Mouse (Mus musculus): ENCODE measurements at regions not wholly inside any gene's neighbourhood (a gene's known extent, or its start where the extent isn't known, plus 50 kb on each side); places are given as distances from the start of the nearest gene placed in this dataset.

DNA sequence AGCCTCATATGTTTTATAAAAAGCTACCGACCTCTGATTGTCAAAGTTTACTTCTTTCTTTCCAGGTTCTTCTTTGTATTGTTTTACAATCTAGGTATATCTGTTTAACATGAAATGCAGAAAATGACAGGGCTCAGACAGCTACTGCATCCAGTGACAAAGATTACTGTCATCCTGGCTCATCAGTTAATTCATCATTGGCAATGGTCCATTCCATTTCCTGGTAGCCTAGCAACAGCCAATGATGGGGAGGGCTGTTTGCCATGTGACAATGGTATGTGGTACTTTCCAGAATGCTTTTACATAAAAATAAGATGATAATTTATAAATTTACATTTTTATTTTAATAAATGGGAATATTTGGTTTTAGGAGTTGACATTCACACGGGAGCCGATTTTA lies 630.9 kb downstream of the Bcl11a start:
- no peak for DNase-seq
- TF ChIP-seq CTCF (conservative IDR thresholded peaks at IDR 0.05; ENCODE audit: insufficient read depth, insufficient read length, low read depth, low read length), result no peak
- TF ChIP-seq POLR2A (IDR thresholded peaks at IDR 0.05; ENCODE audit: low read depth, low read length), result no peak
- Histone ChIP-seq H3K27me3 (replicated peaks; ENCODE audit: control insufficient read depth, insufficient read depth, low read length) (no peaks in the 10 kb centered on the region), H3K4me1 (ENCODE audit: control insufficient read depth, insufficient read depth, low read length) (no peaks in the 10 kb centered on the region), H3K4me3 (ENCODE audit: insufficient read depth, low read depth, low read length) (no peak overlapping the region), H3K36me3 (ENCODE audit: control insufficient read depth, insufficient read depth, low read length) (no peaks in the 10 kb centered on the region), H3K27ac (ENCODE audit: insufficient read depth, low read depth, low read length) (no peak overlapping the region)
- 88% methylated on average over 3 of the region's 3 CpGs for WGBS

DNA sequence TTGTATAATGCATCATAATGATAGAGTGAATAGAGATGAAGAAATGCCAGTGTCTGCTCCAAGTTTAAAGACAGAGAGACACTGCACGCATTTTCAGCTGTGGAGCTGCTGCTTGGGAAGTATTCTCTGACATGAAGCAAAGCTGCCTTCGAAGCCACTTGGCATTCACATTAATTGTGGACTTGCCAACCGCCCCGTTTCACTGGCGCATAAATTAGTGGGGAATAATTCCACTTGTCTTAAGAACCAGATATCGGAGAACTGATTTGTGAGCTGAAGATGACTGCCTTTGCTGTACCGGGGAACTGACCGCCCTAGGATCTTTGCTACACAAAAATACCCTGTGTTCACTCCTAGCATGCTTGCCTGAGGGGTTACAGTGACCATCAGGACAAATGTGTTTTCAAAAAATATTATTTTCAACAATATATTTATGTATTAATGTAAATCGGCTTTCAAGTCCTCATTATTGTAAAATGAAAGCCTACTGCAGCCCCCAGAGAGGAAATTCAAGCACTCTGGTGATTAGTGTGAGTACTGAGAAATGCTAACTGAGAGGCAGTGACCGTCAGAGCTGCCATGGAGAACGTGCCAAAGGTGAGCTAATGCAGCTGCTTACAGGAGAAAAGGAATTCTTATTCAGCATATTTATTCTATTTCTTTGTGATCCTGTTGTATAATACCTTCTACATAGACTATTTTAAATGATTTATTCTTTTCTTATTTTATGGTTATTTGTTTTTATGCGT lies 638.9 kb downstream of the Bcl11a start:
- Histone ChIP-seq H3K27me3 (replicated peaks; ENCODE audit: control insufficient read depth, insufficient read depth, low read length) (no peaks in the 10 kb centered on the region), H3K36me3 (ENCODE audit: control insufficient read depth, insufficient read depth, low read length) (no peaks in the 10 kb centered on the region), H3K27ac (ENCODE audit: insufficient read depth, low read depth, low read length) (no peak overlapping the region), H3K4me3 (ENCODE audit: insufficient read depth, low read depth, low read length) (no peak overlapping the region), H3K4me1 (ENCODE audit: control insufficient read depth, insufficient read depth, low read length) (no peaks in the 10 kb centered on the region)
- WGBS, result 68% methylated on average over 12 of the region's 12 CpGs
- no peak for DNase-seq
- TF ChIP-seq POLR2A (IDR thresholded peaks at IDR 0.05; ENCODE audit: low read depth, low read length) (no peak), CTCF (conservative IDR thresholded peaks at IDR 0.05; ENCODE audit: insufficient read depth, insufficient read length, low read depth, low read length) (no peak)

DNA sequence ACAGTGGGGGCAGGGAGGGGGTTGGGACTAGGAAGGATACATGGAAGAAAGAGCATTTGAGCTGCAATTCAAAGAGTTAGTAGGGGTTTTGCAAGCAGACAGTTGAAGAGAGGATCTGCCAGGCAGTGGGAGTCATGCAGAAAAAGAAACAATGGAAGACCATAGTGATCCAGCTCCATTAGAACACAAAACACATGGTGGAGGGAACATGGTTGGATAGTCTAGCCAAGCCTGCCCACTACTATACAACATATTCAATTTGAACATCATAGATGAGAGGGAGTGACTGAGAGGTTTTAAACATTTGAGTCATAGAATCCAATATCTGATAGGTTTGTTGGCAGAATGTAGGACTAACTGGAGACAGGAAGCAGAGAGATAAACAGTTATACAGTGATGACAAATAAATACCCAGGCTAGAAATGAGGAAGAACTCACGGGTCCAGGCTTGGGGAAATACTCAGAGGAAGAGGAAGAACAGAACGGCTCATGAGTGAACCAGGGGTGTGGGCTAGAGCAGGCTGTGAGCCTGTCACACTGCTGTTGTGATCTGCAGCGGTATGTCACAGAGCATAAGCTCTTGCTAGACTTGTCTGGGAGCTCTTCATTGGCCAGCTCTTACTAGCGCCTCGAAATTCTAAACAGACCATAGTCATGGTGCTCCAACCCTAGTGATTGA lies 646.5 kb downstream of the Bcl11a start:
- H3K36me3 ChIP-seq (ENCODE audit: control insufficient read depth, insufficient read depth, low read length), result no peaks in the 10 kb centered on the region
- no peak for DNase-seq
- H3K27me3 ChIP-seq (replicated peaks; ENCODE audit: control insufficient read depth, insufficient read depth, low read length), result no peaks in the 10 kb centered on the region
- WGBS, result 83% methylated on average over 5 of the region's 5 CpGs
- TF ChIP-seq CTCF (conservative IDR thresholded peaks at IDR 0.05; ENCODE audit: insufficient read depth, insufficient read length, low read depth, low read length) (no peak), POLR2A (IDR thresholded peaks at IDR 0.05; ENCODE audit: low read depth, low read length) (no peak)
- no peak overlapping the region for H3K27ac ChIP-seq (ENCODE audit: insufficient read depth, low read depth, low read length)
- H3K4me3 ChIP-seq (ENCODE audit: insufficient read depth, low read depth, low read length), result no peak overlapping the region
- H3K4me1 ChIP-seq (ENCODE audit: control insufficient read depth, insufficient read depth, low read length), result no peaks in the 10 kb centered on the region

DNA sequence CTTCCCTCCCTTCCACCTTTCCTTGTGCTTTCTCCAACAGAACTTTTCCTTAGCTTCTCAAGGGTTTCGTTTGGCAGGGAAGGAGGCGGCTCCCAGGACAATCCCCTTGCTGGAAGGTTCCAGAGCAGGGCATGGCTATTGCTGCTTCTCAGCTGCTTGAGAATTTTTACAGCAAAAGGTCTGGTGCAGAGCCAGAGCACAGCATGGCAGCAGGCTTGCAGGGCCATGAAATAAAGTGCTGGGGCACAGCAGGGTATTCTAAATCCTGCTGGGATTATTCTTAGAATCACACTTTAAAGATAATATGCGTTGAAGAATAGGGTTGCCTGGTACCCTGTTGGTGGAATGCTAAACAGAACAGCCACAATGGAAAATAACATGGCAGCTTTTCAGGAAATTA lies 648.5 kb downstream of the Bcl11a start:
- H3K36me3 ChIP-seq (ENCODE audit: control insufficient read depth, insufficient read depth, low read length), result no peaks in the 10 kb centered on the region
- H3K27me3 ChIP-seq (replicated peaks; ENCODE audit: control insufficient read depth, insufficient read depth, low read length), result no peaks in the 10 kb centered on the region
- no peaks in the 10 kb centered on the region for H3K4me1 ChIP-seq (ENCODE audit: control insufficient read depth, insufficient read depth, low read length)
- no peak overlapping the region for H3K27ac ChIP-seq (ENCODE audit: insufficient read depth, low read depth, low read length)
- no peak for DNase-seq
- WGBS, result 58% methylated on average over 3 of the region's 3 CpGs
- no peak for TF ChIP-seq POLR2A (IDR thresholded peaks at IDR 0.05; ENCODE audit: low read depth, low read length)
- no peak for TF ChIP-seq CTCF (conservative IDR thresholded peaks at IDR 0.05; ENCODE audit: insufficient read depth, insufficient read length, low read depth, low read length)
- H3K4me3 ChIP-seq (ENCODE audit: insufficient read depth, low read depth, low read length), result no peak overlapping the region

DNA sequence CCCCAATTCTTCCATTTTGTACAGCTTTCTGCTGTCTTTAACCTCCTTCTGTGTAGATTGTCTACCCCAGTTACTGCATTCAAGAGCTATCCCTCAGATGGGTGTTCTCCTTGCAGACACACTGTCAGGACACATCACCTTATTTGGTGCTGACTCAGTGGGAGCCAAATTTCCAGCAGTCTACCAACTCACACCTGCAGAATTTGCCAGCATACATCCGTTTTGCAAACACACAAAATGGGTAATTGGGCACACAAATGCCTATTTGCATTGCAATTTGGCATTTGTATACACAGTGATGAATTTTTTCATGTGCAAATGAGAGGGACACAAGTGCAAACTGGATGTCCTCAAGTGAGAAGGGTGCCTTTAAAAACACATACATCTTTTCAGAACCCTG lies 649.5 kb downstream of the Bcl11a start:
- Histone ChIP-seq H3K27me3 (replicated peaks; ENCODE audit: control insufficient read depth, insufficient read depth, low read length) (no peaks in the 10 kb centered on the region), H3K27ac (ENCODE audit: insufficient read depth, low read depth, low read length) (no peak overlapping the region), H3K36me3 (ENCODE audit: control insufficient read depth, insufficient read depth, low read length) (no peaks in the 10 kb centered on the region), H3K4me1 (ENCODE audit: control insufficient read depth, insufficient read depth, low read length) (no peaks in the 10 kb centered on the region), H3K4me3 (ENCODE audit: insufficient read depth, low read depth, low read length) (no peak overlapping the region)
- TF ChIP-seq CTCF (conservative IDR thresholded peaks at IDR 0.05; ENCODE audit: insufficient read depth, insufficient read length, low read depth, low read length), result no peak
- TF ChIP-seq POLR2A (IDR thresholded peaks at IDR 0.05; ENCODE audit: low read depth, low read length), result no peak
- no peak for DNase-seq
- WGBS, result 42% methylated on average over 1 of the region's 1 CpGs

DNA sequence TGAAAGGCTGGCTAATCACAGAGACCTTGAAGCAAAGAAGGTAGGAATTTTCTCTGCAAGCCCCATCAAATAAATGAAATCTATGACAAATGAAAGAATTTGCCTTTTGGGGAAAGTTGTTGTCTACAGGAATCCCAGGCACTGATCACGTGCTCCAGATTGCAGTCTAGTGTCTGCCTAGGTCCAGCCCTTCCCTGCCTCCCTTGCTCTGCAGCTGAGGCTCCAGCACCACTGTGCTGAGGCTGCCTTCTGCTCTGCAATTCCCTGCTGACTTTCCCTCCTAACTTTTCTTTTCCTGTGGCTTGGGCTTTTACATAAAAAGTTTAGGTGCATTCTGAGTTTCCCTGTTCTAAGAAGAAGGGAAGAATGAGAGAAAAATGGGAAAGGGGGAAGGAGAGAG lies 653.6 kb downstream of the Bcl11a start:
- WGBS, result 8% methylated on average over 1 of the region's 1 CpGs
- TF ChIP-seq CTCF (conservative IDR thresholded peaks at IDR 0.05; ENCODE audit: insufficient read depth, insufficient read length, low read depth, low read length) (no peak), POLR2A (IDR thresholded peaks at IDR 0.05; ENCODE audit: low read depth, low read length) (no peak)
- Histone ChIP-seq H3K4me1 (ENCODE audit: control insufficient read depth, insufficient read depth, low read length) (no peaks in the 10 kb centered on the region), H3K27me3 (replicated peaks; ENCODE audit: control insufficient read depth, insufficient read depth, low read length) (no peaks in the 10 kb centered on the region), H3K27ac (ENCODE audit: insufficient read depth, low read depth, low read length) (no peak overlapping the region), H3K36me3 (ENCODE audit: control insufficient read depth, insufficient read depth, low read length) (no peaks in the 10 kb centered on the region), H3K4me3 (ENCODE audit: insufficient read depth, low read depth, low read length) (no peak overlapping the region)
- DNase-seq, result no peak

DNA sequence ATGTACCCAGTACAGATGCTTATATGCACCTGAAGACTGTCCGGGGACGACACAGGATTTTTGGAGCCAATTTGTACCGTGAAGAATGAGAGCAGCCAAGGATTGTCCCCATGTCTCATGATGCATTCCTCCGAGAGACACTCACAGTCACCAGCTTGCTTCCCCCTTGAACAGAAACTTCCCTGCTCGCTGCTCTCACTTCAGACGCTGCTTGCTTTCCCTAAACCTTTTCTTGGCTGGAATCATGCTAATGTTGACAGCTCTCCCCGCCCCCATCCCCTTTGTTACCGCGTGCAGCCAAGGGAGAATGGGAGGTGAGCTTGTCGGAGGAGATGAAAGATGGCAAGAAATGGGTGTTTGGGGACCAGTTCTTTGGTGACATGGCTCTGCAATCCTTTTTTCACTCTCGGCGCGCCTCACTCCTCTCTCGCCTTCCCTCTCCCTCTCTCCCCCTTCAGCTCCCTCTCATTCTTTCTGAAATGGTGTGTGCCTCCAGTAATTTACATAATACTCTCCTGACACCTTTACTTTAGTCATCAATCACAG lies 661.9 kb downstream of the Bcl11a start:
- no peaks in the 10 kb centered on the region for H3K36me3 ChIP-seq (ENCODE audit: control insufficient read depth, insufficient read depth, low read length)
- DNase-seq, result no peak
- H3K27me3 ChIP-seq (replicated peaks; ENCODE audit: control insufficient read depth, insufficient read depth, low read length), result no peaks in the 10 kb centered on the region
- H3K4me3 ChIP-seq (ENCODE audit: insufficient read depth, low read depth, low read length), result no peak overlapping the region
- TF ChIP-seq CTCF (conservative IDR thresholded peaks at IDR 0.05; ENCODE audit: insufficient read depth, insufficient read length, low read depth, low read length) (no peak), POLR2A (IDR thresholded peaks at IDR 0.05; ENCODE audit: low read depth, low read length) (no peak)
- 7% methylated on average over 14 of the region's 14 CpGs for WGBS
- H3K27ac ChIP-seq (ENCODE audit: insufficient read depth, low read depth, low read length), result no peak overlapping the region
- no peaks in the 10 kb centered on the region for H3K4me1 ChIP-seq (ENCODE audit: control insufficient read depth, insufficient read depth, low read length)

All from kidney, adult 2 months (tissue).